Mouse (Mus musculus) adrenal gland, postnatal 36 days (tissue): Measurements from ENCODE around the gene Aurkb. TPM values are rescaled to one million over a fixed set of nuclear protein-coding genes. Genes with fewer than 3 reads are reported as not detected.
"Not testable (repeated sequence)": the region's sequence is repeated elsewhere in the genome, so short reads cannot be mapped to it uniquely, and the experiment has no call there.

Experiments used
- DNase-seq, 2 experiments: peaks; one replicate each; pipeline ENCODE4 v3.0.0; 2021; ENCODE audit warnings: mixed read lengths in 1 of 2
- total RNA-seq, 2 experiments: library from RNA; stranded (reverse); gene quantifications; 2 replicates each; pipeline ENCODE4 v1.2.3; 2021

Aurkb gene
- total RNA-seq, 2 experiments from 2014 or later: 5.0 to 6.4 TPM

DNA sequence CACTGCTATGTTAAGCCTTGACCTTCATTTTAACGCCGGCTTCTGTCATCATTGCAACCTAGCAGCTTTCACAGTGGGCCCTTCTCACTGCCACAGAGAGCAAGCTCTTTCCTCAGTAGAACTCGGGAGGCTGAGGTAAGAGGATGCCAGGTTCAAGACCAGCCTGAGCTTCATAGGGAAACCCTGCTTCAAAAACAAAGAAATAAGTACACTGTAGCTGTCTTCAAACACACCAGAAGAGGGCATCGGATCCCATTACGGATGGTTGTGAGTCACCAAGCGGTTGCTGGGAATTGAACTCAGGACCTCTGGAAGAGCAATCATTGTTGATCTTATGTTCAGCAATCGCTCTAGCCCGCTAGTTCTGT is 35.4 kb downstream of the Aurkb start:
- DNase-seq: no peak

DNA sequence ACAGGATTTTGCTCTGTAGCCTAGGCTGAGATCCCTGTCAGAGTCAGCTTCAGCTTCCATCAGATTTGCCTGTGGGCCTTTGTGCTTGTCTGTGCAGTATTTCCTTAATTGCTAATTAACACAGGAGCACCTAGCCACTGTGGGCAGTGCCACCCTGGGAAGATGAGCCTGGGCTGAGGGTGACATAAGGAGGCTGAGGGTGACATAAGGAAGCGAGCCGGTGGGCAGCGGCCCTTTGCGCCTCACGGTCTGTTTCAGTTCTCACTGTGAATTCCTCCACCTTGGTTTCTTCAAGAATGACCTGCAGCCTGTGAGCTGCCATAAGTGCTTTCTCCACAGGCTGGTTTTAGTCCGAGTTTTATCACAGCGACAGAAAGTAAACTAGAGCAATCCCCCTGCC is 36.2 kb downstream of the Aurkb start:
- no peak for DNase-seq

- no peak for DNase-seq
Measured at GRCm38 (mm10) chr11:69085608-69086007, 40.2 kb downstream of the Aurkb start.

GRCm38 (mm10) chr11:69086390-69086789 is 40.9 kb downstream of the Aurkb start:
- no peak for DNase-seq

GRCm38 (mm10) chr11:69087082-69087481 is 41.6 kb downstream of the Aurkb start:
- DNase-seq: no peak

GRCm38 (mm10) chr11:69087597-69087996 is 42.1 kb downstream of the Aurkb start:
- no peak for DNase-seq

GRCm38 (mm10) chr11:69088103-69088855 is 42.8 kb downstream of the Aurkb start, which contains the start of gene Vamp2:
TSS of gene Vamp2 (plus strand) at chr11:69088490.
- peak; percentile 92 to 97 for DNase-seq

- DNase-seq: no peak
Measured at GRCm38 (mm10) chr11:69088856-69089615, 43.6 kb downstream of the Aurkb start.

- peak; percentile 54 to 55 for DNase-seq
Measured at GRCm38 (mm10) chr11:69089616-69090290, 44.3 kb downstream of the Aurkb start.

GRCm38 (mm10) chr11:69090367-69090766 is 44.9 kb downstream of the Aurkb start:
- DNase-seq: no peak

DNA sequence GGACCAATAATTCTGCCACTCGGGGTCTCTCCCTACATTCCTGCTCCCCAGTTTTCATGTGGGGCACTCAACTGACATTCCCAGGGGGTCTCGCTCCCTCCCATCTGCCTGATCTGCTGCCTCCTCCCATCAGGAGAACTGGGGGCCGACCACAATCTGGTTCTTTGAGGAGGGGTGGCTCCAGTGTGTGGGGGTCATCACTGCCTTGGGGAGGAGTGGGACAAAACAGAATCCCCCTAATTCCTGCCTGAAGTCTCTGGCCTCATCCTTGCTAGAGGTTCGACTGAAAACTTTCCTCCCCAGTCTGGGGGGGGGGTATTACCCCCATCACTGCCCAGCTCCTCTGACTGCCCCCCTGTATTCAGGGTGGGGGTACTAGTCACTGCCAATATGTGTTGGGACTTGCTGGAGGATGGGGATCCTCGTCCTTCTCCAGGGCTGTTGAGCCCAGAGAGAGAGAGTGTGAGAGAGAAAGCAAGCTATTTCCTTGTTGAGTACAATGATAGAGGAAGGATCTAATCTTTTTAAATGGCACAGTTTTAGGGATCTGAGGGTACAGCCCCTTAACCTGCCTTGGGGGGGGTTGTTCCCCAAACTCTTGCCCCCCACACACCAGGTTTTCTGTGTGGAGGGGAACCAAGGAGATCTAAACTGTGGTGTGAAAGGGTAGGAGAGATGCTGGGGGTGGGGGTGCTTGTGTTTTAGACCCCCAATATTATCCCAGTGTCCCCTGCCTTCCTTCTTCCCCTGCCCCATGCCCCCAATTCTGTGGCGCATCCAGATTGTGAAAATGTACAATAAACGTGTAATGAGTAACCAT is 46.3 kb downstream of the Aurkb start:
- no peak for DNase-seq

GRCm38 (mm10) chr11:69092386-69092751 is 46.9 kb downstream of the Aurkb start:
- DNase-seq: peak; percentile 91 to 92

DNA sequence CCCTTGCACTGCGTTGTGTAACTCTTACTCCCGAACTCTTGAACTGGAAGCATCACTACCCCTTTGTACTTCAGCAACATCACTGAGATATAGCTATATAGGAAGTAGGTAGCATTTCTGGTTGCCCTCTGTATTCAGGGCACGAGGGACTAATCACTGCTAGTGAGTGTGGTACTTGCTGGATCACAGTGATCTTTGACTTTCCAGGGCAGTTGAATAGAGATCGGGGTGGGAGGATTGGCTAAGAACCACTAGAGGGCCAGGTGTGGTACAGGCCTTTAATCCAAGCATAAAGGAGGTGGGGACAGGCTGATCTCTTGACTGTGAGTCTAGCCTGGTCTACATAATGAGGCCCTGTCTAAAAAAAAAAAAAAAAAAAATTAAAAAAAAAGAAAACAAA is 47.4 kb downstream of the Aurkb start:
- no peak for DNase-seq

- not testable (repeated sequence) for DNase-seq
Measured at GRCm38 (mm10) chr11:69093856-69094255, 48.4 kb downstream of the Aurkb start.

- peak; percentile 98 for DNase-seq
Measured at GRCm38 (mm10) chr11:69094697-69095429, 49.4 kb downstream of the Aurkb start, which contains the start of gene Per1. TSS of gene Per1 (plus strand) at chr11:69095217.

GRCm38 (mm10) chr11:69095511-69096231 is 50.2 kb downstream of the Aurkb start:
- no peak for DNase-seq

DNA sequence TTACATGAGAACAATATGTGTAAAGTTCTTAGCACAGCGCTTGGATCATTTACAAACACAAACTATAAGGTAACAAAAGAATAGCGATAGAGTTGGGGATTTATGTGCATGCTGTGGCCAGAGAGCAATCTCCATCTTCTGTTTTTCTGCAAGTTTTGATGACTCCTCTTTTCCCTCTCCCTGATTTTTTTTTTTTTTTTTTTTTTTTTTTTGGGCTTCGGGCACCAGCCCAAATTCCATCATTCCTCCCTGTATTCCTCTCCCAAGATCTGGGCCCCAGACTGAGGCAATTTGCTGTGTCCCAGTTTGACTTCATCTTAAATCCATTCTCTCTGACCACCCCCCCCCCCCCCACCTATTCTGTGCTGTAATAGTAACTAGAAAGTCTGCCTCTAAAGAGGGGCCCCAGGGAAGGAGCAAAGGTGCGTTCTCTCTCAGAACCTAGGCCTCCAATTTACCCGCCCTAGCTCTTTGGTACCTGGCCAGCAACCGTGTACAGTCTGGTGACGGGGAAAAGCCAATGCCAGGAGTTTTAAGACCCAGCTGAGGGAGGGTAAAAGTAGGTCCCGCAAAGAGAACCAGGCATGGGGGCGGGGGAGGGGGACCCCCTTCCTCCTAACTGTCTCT is 51.0 kb downstream of the Aurkb start:
- DNase-seq: peak in 1 of 2 experiments; percentile 52

- peak; percentile 100 for DNase-seq
Measured at GRCm38 (mm10) chr11:69096987-69097900, 51.8 kb downstream of the Aurkb start.
